Mouse (Mus musculus) retina, adult 2 months (tissue): ENCODE data around the gene Fyb.
A peak's percentile ranks its signal among the peaks of the same experiment; 100 is the strongest.

Experiments used
- DNase-seq: peaks from one replicate; pipeline ENCODE4 v3.0.0-alpha.2; 2012; ENCODE audit warnings: low read depth, low spot score

Fyb gene

GRCm38 (mm10) chr15:6648757-6649403 is 126.2 kb downstream of the Fyb start:
- no peak for DNase-seq

- DNase-seq = no peak
Measured at GRCm38 (mm10) chr15:6653046-6653445, 130.4 kb downstream of the Fyb start.

DNA sequence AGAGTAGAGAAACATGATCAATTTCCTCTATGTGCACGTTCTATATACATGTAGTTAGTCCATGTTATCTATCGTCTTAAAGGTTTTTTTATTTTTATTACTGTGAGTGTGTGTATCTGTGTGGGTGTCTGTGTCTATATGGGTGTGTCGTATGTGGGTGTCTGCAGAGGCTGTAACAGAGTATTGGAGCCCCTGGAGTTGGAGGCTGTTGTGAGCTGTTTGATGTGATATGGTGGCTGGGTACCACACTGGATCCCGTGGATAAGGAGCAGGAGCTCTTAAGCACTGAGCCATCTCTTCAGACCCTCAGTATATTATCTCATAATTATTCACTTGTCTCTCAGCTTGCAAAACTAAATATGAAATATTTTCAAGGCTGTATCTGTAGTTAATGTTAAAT is 135.4 kb downstream of the Fyb start:
- DNase-seq = no peak

GRCm38 (mm10) chr15:6661951-6662350 is 139.3 kb downstream of the Fyb start:
- no peak for DNase-seq

DNA sequence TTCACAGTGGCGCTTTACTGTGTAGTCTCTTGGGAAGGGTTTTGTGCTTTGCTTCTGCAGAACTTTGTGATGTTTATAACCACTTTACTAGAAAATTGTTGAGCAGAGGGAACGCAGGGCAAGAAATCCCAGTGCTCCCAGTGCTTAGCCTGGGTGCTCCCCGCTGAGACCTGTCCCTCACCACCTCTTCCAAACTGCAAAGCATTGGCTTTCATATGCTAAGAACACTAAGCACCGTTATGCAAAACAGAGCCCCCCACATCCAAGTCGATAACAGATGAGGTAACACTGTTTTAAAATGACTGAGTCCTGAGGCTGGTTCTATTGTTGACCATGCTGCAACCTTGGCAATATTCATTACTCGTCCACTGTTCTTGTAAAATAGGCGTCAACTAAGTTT is 141.3 kb downstream of the Fyb start:
- no peak for DNase-seq

GRCm38 (mm10) chr15:6666072-6666471 is 143.4 kb downstream of the Fyb start:
- DNase-seq = no peak

DNA sequence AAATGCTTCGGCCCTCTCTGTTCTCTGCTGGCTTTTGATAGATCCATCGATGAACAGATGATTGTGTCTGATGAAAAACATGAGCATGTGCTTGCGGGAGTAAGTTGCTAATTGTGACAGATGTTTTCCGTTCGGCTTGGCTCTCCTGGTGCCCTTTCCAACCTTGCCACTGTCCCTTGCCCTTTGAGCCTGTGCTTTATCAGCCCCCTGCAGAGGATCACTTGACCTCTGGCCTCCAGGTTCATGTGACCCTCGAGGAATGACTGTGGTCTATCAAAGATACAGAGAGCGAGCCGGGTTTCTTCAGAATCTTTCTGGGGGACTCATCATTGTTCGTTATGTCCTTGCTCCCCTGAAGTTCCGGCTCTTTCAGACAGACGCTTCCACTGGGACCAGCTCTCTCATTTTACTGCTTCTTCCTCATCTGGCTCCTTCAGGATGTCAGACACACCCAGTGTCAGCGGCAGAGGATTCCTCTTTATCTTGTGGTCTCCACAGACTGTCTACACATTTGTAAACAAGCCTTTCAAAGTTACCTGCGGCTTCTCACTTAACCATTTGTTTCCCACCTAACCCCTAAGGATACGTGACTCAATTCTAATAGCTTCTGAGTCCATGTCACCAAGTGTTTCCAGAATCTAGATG is 146.3 kb downstream of the Fyb start:
- no peak for DNase-seq

DNA sequence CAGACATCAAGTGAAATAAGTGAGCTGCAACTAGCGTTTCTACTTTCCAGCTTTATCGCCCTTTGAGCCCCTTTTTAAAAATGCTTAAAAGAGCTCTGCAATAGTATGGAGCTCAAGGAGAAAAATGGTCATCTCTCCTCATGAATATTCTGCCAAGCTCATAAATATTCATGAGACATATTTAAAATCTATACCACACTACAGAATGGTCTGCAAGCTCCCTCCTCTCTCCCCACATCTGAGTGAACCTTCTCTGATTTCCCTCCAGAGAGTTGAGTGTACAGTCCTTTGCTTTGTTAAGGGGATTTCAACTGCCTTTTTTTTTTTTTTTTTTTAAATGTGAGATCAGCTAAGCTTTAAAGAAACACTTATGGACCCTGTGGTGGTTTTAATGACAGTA is 155.8 kb downstream of the Fyb start:
- DNase-seq = no peak

DNA sequence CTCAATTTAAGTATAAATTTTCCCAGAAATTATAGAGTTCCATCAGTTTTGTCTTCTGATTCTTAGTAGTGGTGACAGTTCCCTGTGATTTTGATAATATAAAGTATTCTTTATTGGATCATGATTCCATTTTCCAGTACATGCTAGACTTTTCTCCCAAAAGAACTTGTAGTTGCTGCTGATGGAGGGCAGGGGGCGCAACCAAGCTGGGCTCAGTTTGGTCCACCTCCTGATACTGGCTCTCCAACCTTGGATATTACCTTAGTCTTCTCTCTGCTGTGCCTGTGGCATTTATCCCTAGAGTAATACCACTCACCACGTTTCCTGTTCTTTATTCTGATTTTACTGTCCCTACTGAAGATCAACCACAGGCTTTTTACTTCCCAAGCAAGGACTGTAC is 179.5 kb downstream of the Fyb start:
- no peak for DNase-seq

- no peak for DNase-seq
Measured at GRCm38 (mm10) chr15:6705351-6705901, 182.8 kb downstream of the Fyb start.

DNA sequence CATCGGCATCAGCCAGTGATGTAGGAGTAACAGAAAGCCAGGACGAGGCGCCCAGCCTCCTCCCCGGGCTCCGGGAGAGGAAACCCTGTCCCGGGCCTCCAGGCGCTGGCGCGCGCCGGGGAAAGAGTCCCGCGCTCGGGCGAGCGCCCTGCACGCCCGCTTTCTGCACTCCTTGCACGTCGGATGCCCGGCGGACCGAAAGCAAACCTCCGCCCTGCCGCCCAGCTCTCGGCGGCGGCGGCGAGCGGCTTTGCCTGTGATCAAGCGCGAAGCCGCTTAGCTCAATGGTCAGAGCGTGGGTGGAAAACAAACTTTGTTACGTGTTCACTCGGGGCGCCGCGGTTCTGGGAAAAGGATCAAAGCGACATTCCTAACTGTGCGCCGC is 184.9 kb downstream of the Fyb start:
- DNase-seq = peak; percentile 56

- DNase-seq = peak; percentile 64
Measured at GRCm38 (mm10) chr15:6707936-6708525, 185.4 kb downstream of the Fyb start, which contains the start of gene Rictor. Gene Rictor (plus strand): TSS chr15:6708379.

DNA sequence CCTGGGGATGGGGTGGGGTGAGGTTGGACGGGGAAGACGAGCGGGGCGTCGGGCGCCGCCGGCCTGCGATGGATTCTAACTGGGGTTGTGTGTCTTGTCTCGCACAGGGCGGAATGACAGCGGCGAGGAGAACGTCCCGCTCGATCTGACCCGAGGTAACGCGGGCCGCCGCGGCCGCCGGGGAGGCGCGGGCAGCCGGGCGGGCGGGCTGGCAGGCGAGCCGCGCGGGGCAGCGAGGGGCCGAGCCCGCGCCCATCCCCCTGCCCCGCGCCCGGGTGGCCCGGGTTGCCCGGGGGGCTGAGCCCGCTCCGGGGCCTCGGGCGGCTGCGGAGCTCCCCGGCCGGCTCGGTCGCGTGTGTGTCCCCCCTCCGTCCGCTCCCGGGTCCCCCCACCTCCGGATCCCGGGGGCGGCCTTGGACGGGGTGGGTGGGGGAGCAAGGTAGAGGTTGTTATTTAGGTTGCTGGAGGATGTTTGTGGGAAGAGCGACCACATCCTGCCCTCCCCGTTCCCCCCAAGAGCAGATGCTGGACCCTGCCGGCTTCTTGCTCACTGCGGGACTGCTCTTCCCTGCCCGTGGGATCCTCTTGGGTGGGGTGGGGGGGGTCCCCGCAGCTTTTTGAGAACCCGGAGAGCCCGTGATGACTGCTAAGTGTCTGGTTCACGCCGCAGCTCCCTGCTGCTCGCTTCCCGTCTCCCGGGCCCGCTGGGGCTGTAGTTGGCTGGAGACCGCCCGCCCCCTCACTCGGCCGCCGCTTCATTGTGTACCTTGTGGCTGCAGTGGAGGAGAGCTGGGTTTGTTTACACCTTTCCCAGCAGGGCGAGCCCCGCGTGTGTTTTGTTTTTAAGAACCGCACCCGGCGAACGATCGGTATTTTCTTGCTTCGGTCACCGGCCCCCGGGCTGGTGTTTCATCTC is 186.1 kb downstream of the Fyb start:
- no peak for DNase-seq

DNA sequence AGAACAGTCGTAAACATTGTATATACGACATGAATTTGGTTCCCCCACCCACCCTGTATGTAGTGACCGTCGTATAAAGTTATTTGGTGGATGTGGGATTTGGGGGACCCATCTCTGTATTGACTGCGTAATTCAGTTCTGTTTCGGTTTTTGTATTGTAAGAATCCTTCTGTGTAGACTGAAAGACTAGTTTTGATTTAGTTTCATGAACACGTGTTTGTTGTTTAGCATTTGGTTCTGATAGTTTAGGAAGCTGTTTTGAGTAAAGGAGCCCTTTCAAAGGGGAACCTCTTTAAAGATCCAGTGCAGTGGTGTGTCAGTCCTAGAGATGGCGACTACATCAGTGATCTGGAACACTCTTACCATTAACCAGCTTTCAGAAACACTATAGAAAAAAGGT is 187.0 kb downstream of the Fyb start:
- DNase-seq = no peak

- no peak for DNase-seq
Measured at GRCm38 (mm10) chr15:6710341-6710740, 187.7 kb downstream of the Fyb start.

DNA sequence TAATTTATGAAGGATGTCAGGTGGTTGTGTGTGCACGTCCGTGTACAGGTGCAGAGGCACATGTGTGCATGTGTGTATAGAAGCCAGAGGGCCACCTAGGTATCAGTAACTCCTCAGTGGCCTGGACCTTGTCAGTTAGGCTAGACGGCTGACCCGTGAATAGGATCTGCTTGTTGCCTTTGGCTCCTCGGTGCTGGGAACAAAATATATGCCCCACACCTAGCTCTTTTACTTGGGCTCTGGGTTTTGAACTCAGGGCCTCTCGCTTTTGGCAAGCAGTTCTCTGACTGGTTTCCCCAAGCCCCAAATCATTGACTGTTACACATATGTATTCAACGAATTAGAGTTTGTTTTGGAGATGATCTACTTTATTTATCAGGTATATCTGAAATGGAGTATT is 188.6 kb downstream of the Fyb start:
- DNase-seq = no peak
